Mouse (Mus musculus): ENCODE measurements around the gene Dagla. TPM values are rescaled to one million over a fixed set of nuclear protein-coding genes. Genes with fewer than 3 reads are reported as not detected.

The Dagla gene
- polyA plus RNA-seq (2014; fragmentation: Illumina TruSeq; extraction: RNeasy Lipid Tissue Mini Kit (QIAGEN cat#74804); ENCODE audit: low read depth, low replicate concordance): 0.04 TPM

DNA sequence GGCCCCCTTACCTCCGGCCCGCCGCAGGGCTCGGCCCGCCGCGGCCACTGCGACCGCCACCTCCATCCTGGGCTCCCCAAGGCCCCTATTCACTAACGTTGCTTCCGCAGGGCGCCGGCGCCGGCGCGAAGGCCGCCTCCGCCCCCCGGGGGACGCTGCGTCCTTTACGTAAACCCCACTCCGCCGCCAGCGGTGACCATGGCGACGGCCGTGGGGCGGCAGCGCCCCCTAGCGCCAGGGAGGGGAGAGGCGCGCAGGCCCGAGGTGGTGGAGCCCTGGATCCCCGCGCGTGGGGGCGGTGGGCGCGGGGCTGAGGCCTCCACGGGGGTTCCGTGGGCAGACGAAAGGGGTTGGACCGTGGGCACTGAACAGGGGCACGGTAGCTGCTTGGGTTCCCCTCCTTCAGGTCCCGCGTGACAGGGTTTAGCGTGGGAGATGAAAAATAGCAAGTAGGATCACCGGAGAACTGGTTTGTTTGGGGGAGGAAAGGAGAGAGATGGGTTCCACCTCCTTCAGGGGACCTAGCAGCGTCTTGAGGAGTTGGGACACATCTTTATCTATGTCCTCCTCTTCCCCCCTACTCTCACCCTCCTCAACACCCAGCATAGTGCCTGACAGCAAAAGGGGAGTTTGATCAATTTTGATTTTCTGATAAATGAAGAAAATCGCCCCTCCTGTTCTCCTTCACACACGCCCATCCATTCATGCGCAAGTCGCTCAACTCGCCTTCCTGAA is at the start of gene Dagla:
Gene Dagla, minus strand, starts transcription at position 68 of the 735 bp plus-strand sequence.

DNA sequence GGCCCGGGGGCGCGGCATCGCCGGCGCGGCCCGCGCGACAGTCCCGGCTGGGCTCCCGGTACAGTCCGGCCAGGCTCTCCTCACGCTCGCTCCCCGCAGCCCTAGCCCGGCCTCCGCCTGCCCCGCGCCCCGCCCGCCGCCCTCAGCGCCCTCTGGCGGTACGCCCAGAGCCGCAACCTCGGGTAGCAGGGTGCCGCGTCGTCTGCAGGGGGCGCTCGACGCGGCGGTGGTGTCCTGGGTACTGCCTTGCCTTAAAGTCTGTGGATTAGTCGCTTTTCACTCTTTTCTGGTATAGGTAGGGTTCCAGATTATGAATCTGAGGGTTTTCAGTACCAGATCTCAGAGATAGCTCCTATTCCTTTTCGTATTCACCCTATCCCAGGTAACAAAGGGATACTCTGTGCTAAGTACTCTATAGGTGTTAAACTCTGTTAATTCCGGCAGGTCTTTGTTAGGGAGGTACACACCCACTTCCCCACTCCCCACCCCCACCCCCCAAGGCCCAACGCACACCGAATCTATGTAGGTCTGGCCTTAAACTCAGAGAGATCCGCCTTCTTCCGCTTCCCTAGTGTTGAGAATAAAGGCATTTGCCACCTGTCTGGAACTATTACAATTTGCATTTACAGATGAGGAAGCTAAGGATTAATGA is 63.9 kb downstream of the Dagla start, which contains the start of gene Myrf:
Gene Myrf, minus strand, starts transcription at position 95 of the 652 bp plus-strand sequence.

DNA sequence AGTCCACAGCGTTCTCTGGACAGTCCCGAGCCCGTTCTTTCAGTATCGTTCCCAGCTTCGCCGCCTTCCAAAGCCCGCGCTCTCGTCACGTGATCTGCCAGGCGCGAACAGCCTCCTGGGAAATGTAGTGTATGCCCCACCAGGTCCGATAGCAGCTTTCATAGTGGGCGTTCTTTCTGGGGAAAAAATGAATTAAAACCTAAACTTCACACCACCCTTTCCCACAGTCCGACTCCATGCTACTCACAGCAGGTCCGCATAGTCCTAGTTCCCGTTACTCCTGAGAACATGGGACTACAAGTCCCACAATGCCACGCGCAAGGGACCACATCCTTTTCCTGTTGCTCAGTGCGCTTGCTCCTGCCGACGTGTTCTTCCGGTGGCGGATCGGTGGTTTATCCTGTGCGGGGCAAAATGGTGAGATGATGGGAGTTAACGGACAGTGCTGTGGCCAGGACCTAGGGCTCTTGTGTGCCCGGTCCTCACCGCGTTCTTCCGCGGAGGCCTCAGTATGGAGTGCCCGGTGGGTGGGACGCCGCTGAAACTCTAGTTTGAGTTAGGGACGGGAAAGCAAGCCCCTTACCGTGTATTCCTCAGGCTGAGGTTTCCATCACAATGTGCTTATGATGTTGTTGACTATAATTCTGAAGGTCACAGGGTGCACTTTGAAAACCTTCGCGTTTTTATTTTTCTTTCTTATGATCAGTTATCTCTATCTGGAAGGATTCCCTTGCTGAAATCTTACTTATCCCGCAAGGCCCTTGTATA is 100.6 kb downstream of the Dagla start, which contains the start of the genes Tmem258 and Fen1:
Gene Tmem258, plus strand, starts transcription at position 167 of the 768 bp plus-strand sequence.
Gene Fen1, minus strand, starts transcription at position 322 of the 768 bp plus-strand sequence.

Other genes with a start within 250 kb of the Dagla start
- 23.2 TPM for gene Fads2, start 203.1 kb downstream of the Dagla start, polyA plus RNA-seq (2014; fragmentation: Illumina TruSeq; extraction: RNeasy Lipid Tissue Mini Kit (QIAGEN cat#74804); ENCODE audit: low read depth, low replicate concordance)
- 33.5 TPM for gene Fads1, start 122.0 kb downstream of the Dagla start, polyA plus RNA-seq (2014; fragmentation: Illumina TruSeq; extraction: RNeasy Lipid Tissue Mini Kit (QIAGEN cat#74804); ENCODE audit: low read depth, low replicate concordance)
- gene Tmem258, start 100.9 kb downstream of the Dagla start, polyA plus RNA-seq (2014; fragmentation: Illumina TruSeq; extraction: RNeasy Lipid Tissue Mini Kit (QIAGEN cat#74804); ENCODE audit: low read depth, low replicate concordance): 80.5 TPM
- gene Fen1, start 100.7 kb downstream of the Dagla start, polyA plus RNA-seq (2014; fragmentation: Illumina TruSeq; extraction: RNeasy Lipid Tissue Mini Kit (QIAGEN cat#74804); ENCODE audit: low read depth, low replicate concordance): 3.1 TPM
- gene Myrf, start 64.1 kb downstream of the Dagla start, polyA plus RNA-seq (2014; fragmentation: Illumina TruSeq; extraction: RNeasy Lipid Tissue Mini Kit (QIAGEN cat#74804); ENCODE audit: low read depth, low replicate concordance): 0.36 TPM
- 3.8 TPM for gene Syt7, start 84.2 kb upstream of the Dagla start, polyA plus RNA-seq (2014; fragmentation: Illumina TruSeq; extraction: RNeasy Lipid Tissue Mini Kit (QIAGEN cat#74804); ENCODE audit: low read depth, low replicate concordance)
- gene Lrrc10b, start 152.6 kb upstream of the Dagla start, polyA plus RNA-seq (2014; fragmentation: Illumina TruSeq; extraction: RNeasy Lipid Tissue Mini Kit (QIAGEN cat#74804); ENCODE audit: low read depth, low replicate concordance): 1.8 TPM
- 26.0 TPM for gene Ppp1r32, start 178.1 kb upstream of the Dagla start, polyA plus RNA-seq (2014; fragmentation: Illumina TruSeq; extraction: RNeasy Lipid Tissue Mini Kit (QIAGEN cat#74804); ENCODE audit: low read depth, low replicate concordance)
- gene Cpsf7, start 220.4 kb upstream of the Dagla start, polyA plus RNA-seq (2014; fragmentation: Illumina TruSeq; extraction: RNeasy Lipid Tissue Mini Kit (QIAGEN cat#74804); ENCODE audit: low read depth, low replicate concordance): 42.4 TPM
- 31.7 TPM for gene Sdhaf2, start 221.3 kb upstream of the Dagla start, polyA plus RNA-seq (2014; fragmentation: Illumina TruSeq; extraction: RNeasy Lipid Tissue Mini Kit (QIAGEN cat#74804); ENCODE audit: low read depth, low replicate concordance)